Mouse (Mus musculus) lung, postnatal 25 days (tissue): ENCODE data around the gene Cacng7.

Experiments used
- DNase-seq: peaks from one replicate; pipeline ENCODE4 v3.0.0; 2022; ENCODE audit warnings: low spot score

The Cacng7 gene

GRCm38 (mm10) chr7:3302556-3303275 is 30.0 kb upstream of the Cacng7 start:
- no peak for DNase-seq

GRCm38 (mm10) chr7:3303276-3303781 is 29.4 kb upstream of the Cacng7 start:
- DNase-seq: no peak

- no peak for DNase-seq
Measured at GRCm38 (mm10) chr7:3303789-3304188, 29.0 kb upstream of the Cacng7 start.

DNA sequence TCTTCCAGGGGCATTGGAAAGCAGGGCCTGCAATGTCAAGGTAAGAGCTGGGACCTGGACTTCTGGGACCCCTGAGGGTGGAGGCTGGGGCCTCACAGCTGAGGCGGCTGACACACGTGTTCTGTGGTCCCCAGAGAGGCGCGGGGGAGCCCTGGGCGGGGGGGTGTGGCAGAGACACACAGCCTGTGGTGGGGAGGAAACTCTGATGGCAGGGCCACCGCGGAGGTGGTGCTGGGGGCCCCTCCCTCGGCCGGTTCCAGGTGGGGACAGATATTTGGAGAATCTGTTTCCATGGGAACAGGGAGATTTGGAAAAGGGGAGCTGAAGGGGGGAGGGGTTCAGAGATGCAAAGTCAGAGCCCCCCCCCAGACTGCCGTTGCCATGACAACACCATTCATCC is 28.5 kb upstream of the Cacng7 start:
- DNase-seq: no peak

DNA sequence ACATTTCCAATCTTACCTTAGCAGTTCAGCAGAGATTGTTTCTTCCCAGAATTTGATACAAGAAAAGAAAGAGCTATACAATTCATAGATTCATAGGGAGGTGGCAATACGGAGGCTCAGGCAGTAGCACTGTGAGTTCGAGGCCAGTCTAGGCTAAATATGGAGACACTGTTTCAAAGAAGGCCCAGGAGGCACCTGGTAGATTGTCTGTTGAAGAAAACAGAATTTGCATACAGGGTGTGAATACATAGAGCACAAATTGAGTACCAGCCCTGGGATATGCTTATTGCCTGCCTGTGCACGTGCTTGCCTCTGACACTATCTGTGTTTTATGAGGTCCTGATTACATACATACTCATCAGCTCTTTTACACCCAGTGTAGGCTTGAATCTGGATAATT is 26.4 kb upstream of the Cacng7 start:
- DNase-seq: no peak

DNA sequence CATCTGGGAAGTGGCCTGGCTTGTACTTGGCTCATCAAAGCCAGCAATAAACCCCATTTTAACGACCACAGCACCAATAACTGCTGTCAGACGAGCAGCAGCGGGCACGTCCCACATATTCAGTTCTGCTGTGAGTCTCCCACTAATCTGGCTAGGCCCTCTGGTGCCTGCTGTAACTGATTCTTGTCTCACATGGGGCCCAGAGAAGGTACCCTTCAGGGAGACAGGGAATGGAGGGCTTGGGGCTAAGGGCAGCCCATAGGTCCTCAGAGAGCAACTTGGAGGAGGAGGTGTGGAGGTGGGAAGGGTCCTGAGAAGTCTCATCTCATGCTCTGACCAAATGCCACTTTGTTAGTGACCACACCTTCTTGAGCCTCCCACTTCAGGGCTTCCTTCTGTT is 24.1 kb upstream of the Cacng7 start:
- DNase-seq: no peak

GRCm38 (mm10) chr7:3310233-3310632 is 22.5 kb upstream of the Cacng7 start:
- DNase-seq: no peak

DNA sequence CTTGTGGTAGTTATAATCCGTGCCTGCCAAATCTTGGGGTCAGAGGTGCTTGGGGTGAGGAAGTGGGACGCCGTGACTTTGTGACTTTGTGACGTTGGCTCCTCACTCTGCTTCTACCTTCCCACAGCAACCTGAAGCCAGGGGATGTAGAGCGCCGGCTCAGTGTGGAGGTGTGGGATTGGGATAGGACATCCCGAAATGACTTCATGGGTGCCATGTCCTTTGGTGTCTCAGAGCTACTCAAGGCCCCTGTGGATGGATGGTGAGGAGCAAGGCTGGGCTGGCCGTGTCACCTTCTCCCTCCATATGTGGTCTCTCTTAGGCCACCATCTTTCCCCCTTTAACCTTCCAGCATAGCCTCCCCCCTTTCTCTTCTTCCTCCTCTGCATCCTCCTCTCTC is 19.2 kb upstream of the Cacng7 start:
- no peak for DNase-seq

DNA sequence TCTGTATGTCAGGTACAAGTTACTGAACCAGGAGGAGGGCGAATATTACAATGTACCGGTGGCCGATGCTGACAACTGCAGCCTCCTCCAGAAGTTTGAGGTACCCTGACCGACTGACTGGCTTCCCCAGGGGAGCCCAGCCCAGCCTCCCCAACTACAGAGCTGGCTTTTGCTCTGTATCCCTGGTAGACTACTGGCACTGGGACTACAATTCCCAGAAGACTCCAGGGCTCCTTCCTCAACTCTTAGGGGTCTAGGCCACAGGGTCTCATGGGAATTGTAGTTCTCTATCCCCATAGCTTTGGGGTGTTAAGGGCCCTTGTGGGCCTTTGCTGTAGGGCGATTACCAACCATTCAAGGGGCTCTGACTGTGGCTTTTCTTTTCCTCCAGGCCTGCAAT is 18.6 kb upstream of the Cacng7 start:
- DNase-seq: no peak

- no peak for DNase-seq
Measured at GRCm38 (mm10) chr7:3317704-3318103, 15.1 kb upstream of the Cacng7 start.

GRCm38 (mm10) chr7:3320856-3321255 is 11.9 kb upstream of the Cacng7 start:
- DNase-seq: no peak

GRCm38 (mm10) chr7:3323826-3324225 is 8.9 kb upstream of the Cacng7 start:
- no peak for DNase-seq

DNA sequence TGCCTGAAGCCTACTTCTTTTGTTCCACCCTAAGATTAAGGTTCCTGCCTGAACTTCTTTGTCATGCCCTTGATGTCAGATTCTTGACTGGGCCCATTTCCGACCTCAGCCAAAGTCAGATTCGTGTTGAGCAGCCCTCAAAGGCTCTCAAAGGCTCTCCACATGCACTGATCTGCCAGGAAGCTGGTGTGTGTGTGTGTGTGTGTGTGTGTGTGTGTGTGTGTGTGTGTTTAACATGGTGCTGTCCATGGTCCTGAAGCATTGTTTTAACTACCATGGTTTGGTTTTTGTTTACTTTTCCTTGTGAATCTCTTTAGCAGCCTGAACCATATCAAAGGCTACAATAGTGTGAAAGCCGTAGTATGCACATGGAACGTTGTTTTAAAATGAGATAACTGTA is 4.8 kb upstream of the Cacng7 start:
- no peak for DNase-seq

GRCm38 (mm10) chr7:3329776-3330546 is 2.8 kb upstream of the Cacng7 start:
- DNase-seq: peak; percentile 61

DNA sequence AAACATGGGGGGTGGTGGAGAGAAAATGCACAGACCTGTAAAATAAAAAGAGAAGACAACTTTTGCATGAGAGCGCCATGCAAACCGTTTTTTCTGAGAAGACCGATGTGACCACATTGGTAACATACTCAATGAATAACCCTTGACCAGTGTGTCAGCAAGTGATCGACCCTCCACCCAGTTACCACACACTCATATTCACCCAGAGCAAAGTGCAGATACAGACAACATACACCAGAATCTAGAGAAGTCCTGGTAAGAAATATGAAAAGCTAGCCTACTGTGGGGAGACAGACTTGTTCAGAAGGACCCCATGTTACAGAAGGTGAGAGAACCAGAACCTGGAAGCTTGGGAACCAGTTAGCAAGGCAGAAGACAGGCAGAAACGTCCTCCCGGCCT is 1.6 kb upstream of the Cacng7 start:
- DNase-seq: no peak

GRCm38 (mm10) chr7:3331581-3332223 is 1.1 kb upstream of the Cacng7 start:
- no peak for DNase-seq

DNA sequence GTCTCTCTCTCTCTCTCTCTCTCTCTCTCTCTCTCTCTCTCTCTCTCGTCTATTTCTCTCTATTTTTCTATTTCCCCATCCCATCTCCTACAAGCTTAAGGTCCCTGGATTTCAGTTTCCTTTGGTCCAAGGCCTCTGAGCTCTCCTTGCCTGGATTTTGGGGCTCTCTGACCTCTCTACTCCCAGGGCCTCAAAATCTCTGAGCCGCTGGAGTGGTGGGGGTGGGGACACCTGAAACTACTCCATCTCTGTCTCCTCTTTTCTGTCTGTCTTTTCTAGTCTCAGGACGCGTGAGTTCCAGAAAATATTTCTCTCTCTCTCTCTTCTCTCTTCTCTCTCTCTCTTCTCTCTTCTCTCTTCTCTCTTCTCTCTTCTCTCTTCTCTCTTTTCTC is 535 bp upstream of the Cacng7 start:
- no peak for DNase-seq

- DNase-seq: no peak
Measured at GRCm38 (mm10) chr7:3333542-3333941, 787 bp downstream of the Cacng7 start.

DNA sequence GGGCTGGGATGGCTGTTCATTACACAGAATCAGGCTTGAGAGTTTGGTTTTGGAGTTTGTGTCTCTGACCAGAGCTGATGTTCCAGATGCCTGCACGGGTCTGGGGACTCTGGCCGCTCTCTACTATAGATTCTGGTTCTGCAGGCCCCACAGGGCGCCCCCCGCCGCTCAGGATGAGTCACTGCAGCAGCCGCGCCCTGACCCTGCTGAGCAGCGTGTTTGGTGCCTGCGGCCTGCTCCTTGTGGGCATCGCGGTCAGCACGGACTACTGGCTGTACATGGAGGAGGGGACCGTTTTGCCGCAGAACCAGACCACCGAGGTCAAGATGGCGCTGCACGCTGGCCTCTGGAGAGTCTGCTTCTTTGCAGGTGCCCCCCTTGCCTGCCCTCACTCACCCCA is 3.7 kb downstream of the Cacng7 start:
- no peak for DNase-seq

DNA sequence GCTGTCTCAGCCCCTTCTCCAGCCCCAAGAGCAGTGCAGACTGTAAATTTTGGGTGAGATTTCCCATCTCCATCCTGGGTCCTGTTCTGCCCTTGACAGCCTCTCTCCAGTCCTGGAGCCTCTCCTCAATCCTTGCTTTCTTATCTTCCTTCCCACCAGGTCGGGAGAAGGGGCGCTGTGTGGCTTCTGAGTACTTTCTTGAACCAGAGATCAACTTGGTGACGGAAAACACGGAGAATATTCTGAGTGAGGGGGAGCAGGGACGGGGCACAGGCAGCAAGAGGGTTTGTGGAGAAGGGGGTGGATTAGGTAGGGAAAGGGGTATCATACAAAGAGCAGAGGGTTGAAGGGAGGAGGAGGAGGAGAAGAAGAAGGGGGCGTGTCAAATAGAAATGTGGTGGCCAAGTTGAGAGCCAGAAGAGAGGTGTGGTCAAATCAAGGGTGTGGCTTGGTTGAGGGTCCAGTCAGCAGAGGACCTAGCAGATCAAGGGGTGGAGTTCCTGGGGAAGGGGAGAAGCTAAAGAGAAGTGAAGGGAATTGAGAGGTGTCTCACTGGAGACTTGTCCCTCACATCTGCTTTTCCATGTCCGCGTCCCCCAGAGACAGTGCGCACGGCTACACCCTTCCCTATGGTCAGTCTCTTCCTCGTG is 5.7 kb downstream of the Cacng7 start:
- no peak for DNase-seq

DNA sequence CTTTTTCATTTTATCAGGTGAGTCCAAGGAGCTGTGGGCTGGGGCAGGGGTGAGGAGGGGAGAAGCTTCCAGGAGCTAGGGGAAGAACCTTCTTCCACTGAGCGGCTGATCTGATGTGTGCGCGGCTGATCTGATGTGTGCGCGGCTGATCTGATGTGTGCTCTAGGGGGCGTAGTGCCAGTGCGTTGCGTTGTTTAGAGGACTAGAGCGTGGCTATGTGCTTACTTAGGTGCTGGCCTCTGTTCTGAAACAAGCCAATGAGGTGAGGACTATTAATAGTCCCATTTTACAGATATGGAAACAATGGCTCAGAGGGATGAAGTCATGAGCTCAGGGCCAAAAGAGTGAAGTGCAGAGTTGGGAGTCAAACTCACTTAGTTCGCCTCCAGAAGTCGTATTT is 6.3 kb downstream of the Cacng7 start:
- no peak for DNase-seq

DNA sequence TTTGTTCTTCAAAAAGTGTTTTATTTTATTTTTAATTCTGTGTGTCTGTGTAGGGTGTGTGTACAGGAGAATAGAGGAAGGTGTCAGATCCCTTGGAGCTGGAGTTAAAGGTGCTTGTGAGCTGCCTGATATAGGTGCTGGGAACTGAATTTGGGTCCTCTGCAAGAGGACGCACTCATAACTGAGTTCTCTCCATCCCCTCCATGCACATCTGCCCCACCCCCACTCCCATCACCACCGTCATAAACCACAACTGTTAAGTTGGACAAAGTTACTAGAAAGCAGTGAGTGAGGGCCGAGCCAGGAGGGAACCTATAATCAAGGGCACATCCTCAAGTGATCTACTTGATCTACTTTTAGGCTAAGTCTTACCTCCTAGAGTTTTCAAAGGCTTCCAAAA is 11.1 kb downstream of the Cacng7 start:
- no peak for DNase-seq

DNA sequence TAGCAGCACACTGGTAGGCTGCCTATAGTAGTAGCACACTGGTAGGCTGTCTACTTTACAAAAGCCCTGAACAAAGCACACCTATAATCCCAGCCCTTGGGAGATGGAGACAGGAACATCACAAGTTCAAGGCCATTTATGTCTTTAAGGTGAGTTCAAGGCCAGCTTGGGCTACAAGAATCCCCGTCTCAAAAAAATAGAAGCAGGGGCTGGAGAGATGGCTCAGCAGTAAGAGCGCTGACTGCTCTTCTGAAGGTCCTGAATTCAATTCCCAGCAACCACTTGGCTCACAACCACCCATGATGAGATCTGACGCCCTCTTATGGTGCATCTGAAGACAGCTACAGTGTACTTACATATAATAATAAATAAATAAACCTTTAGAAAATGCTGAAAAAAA is 12.5 kb downstream of the Cacng7 start:
- DNase-seq: no peak
